Mouse (Mus musculus) liver, embryonic 11.5 days (tissue): ENCODE results near the gene Tmprss6. TPM values are rescaled to one million over a fixed set of nuclear protein-coding genes. Genes with fewer than 3 reads are reported as not detected.

Source experiments
- ATAC-seq: fragments of 200-750 bp; cut with Nextera tagmentation; replicated peaks from 2 replicates; pipeline ENCODE4 v1.8.0; 2017; ENCODE audit warnings: moderate number of reproducible peaks, mild to moderate bottlenecking, moderate TSS enrichment, moderate library complexity; ENCODE audit not compliant: low FRiP score
- DNase-seq: peaks from one replicate; pipeline ENCODE4 v3.0.0-alpha.2; 2017; ENCODE audit warnings: low spot score
- H3K27ac ChIP-seq: fragments of 300-500 bp; sonication (generic); 2 replicates; pipeline ENCODE4 v1.5.1; 2014; ENCODE audit warnings: mild to moderate bottlenecking, low read depth, low read length, control low read depth
- H3K27me3 ChIP-seq: fragments of 300-500 bp; sonication (generic); replicated peaks from 2 replicates; pipeline ENCODE4 v1.6.1; 2014; ENCODE audit warnings: low read length, mixed read lengths; ENCODE audit not compliant: control insufficient read depth, insufficient read depth
- H3K36me3 ChIP-seq: fragments of 300-500 bp; sonication (generic); 2 replicates; pipeline ENCODE4 v1.6.1; 2014; ENCODE audit warnings: mild to moderate bottlenecking, low read length, moderate library complexity, mixed read lengths; ENCODE audit not compliant: control insufficient read depth, insufficient read depth
- H3K4me1 ChIP-seq: fragments of 300-500 bp; sonication (generic); replicated peaks from 2 replicates; pipeline ENCODE4 v1.6.1; 2014; ENCODE audit warnings: low read length, mixed read lengths; ENCODE audit not compliant: control insufficient read depth, insufficient read depth
- H3K4me2 ChIP-seq: fragments of 300-500 bp; sonication (generic); 2 replicates; pipeline ENCODE4 v1.6.1; 2014; ENCODE audit warnings: mild to moderate bottlenecking, control low read depth, moderate library complexity
- H3K4me3 ChIP-seq: fragments of 300-500 bp; sonication (generic); 2 replicates; pipeline ENCODE4 v1.5.1; 2014; ENCODE audit warnings: low read depth, low read length, control low read depth
- H3K9ac ChIP-seq: fragments of 300-500 bp; sonication (generic); 2 replicates; pipeline ENCODE4 v1.6.1; 2014; ENCODE audit warnings: low read depth, low read length, control low read depth
- H3K9me3 ChIP-seq: fragments of 300-500 bp; sonication (generic); 2 replicates; pipeline ENCODE4 v1.6.1; 2016; ENCODE audit warnings: low read length, inconsistent platforms, mixed read lengths; ENCODE audit not compliant: control insufficient read depth
- WGBS: fragments of 180-500 bp; shearing (Covaris S2); extraction: QIAGEN DNeasy Blood & Tissue Kit; methylation state at CpG from one replicate; pipeline ENCODE4 v1.1.7; 2014; 5-methylcytosine and 5-hydroxymethylcytosine counted together
- polyA plus RNA-seq: library from polyadenylated mRNA; unstranded; fragments of >200 nt; fragmentation: Nextera tagmentation; extraction: Ambion mirVana; gene quantifications from 2 replicates; pipeline ENCODE4 v1.2.1, GENCODE M21; 2014

Gene Tmprss6
- polyA plus RNA-seq, 1 experiment from 2014 or later = 7.0 TPM

DNA sequence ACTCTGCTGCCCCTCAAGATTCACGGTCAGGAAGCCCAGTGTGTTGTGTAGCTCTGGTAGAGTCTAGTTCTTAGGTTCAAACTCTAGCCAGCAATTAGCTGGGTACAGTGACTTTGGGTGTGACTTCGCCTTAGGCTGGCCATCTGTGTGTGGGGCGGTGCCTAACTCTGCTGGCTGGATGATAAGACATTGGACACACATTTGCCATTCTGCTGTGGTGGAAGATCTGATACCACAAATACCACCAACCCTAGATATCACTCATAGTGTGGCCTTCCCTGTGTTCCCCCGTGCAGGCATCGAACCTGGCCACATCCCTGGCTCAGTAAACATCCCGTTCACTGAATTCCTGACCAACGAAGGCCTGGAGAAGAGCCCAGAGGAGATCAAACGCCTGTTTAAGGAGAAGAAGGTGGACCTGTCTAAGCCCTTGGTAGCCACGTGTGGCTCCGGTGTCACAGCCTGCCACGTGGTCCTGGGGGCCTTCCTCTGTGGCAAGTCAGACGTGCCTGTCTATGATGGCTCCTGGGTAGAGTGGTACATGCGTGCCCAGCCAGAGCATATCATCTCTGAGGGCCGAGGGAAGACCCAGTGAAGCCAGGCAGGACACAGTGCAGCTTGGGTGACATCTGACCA, 55.2 kb downstream of the Tmprss6 start:
- Histone ChIP-seq H3K9ac (peak overlapping the region; percentile 47), H3K4me3 (no peak overlapping the region), H3K9me3 (no peaks in the 10 kb centered on the region), H3K27me3 (peaks cover 28% of the 10 kb centered on the region), H3K4me2 (peak overlapping the region; percentile 46), H3K27ac (peak overlapping the region; percentile 87), H3K36me3 (no peaks in the 10 kb centered on the region), H3K4me1 (peaks cover 45% of the 10 kb centered on the region)
- DNase-seq (no peak), ATAC-seq (peak; percentile 94)
- 53% methylated on average over 14 of the region's 14 CpGs for WGBS

DNA sequence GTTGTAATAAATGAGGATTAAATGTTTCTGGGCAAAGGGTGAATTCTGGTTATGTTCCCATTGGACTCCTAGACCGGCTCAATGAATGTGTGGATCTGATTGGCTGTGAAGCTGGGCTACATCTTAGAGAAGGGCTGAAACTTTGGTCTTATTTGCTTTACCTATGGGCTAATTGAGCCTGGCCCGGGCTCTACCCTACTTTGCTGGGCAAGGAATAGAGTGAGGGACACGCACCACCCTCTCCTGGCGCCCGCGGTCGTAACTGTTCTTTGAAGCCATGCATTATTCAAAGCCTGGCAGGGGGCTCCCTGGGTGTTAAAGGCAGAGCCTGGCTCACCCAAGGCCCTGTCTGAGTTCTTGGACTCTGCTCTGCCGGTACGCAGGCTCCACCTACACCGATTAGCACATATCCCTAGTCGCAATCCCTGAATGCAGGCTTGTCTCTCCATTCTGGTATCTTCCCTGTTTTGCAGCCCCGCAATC, 58.8 kb downstream of the Tmprss6 start:
- Histone ChIP-seq H3K27me3 (peaks cover 28% of the 10 kb centered on the region), H3K9ac (peak overlapping the region; percentile 52), H3K4me3 (peak overlapping the region; percentile 34), H3K27ac (no peak overlapping the region), H3K36me3 (no peaks in the 10 kb centered on the region), H3K4me1 (peaks cover 63% of the 10 kb centered on the region), H3K4me2 (peak overlapping the region; percentile 64), H3K9me3 (no peaks in the 10 kb centered on the region)
- DNase-seq (no peak), ATAC-seq (no peak)
- WGBS = 25% methylated on average over 12 of the region's 12 CpGs

- under 1% methylated on average over 40 of the region's 40 CpGs for WGBS
These were observed 62.0 kb downstream of the Tmprss6 start, which contains the start of gene Mpst for GRCm38 (mm10) chr15:78406293-78406934. TSS of gene Mpst (plus strand) at chr15:78406416.

DNA sequence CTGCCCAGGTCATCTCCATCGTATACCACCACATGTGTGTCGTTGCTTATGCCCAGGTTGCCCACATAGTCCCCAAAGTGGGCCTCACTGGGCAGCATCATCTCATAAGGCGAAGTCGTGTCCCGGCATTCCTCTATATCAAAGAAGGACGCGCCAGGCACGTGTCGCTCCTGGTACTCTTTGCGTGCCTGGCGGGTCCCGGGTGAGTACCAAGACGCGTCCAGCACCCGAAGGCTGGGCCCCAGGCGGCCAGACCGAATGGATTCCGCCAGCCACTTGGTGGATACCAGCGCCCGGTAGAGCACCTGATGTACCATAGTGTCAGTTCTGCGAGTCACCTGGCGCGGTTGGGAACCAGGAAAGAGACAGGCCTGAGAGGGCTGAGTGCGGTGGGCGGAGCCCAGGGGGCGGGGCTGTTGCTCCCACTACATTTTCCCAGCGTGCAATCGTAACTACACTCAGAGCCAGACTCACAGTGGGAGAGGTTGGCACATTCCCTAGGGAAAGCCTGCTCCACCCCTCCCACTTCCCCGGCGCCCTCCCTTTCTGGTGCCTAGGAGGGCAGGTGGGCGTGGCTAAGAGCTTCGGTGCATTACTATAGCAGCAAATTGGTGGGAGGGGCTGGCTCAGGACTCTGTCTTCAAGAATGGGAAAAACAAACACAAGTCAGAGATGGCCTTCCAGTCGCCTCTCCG, 62.8 kb downstream of the Tmprss6 start, which contains the start of gene Tst:
Gene Tst (minus strand): TSS at position 391 of the 695 bp plus-strand sequence.
- peaks cover 52% of the 10 kb centered on the region for H3K4me1 ChIP-seq
- ATAC-seq = peak; percentile 68
- peak within 1 kb of the TSS; percentile 78 for H3K4me3 ChIP-seq

More at GRCm38 (mm10) chr15:78406293-78406934, 62.0 kb downstream of the Tmprss6 start, which contains the start of gene Mpst:
- Histone ChIP-seq H3K27me3 (peaks cover 28% of the 10 kb centered on the region), H3K4me2 (peak within 1 kb of the TSS; percentile 92), H3K27ac (peak within 1 kb of the TSS; percentile 98), H3K9me3 (no peaks in the 10 kb centered on the region), H3K9ac (peak within 1 kb of the TSS; percentile 86), H3K4me1 (peaks cover 57% of the 10 kb centered on the region), H3K4me3 (peak within 1 kb of the TSS; percentile 78), H3K36me3 (no peaks in the 10 kb centered on the region)
- ATAC-seq (peak; percentile 87), DNase-seq (peak; percentile 88)

DNA sequence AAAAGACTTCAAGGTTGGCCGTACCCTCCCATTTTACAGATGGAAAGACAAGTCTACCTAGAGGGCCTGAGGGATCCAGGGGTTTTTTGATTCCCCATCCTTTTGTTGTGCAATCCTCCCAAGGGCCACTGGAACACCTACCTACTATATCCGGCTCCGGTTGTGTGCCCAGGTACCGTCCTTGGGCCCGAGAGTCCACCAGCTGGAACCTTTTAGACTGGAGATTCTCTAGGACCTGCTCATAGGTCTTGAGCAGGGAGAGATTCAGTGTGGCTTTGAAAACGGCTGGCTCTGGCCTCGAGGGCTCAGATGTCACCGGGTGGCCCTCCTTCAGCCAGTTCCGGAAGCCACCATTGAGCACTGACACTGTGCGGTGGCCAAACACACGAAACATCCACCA, 63.3 kb downstream of the Tmprss6 start:
- peak overlapping the region; percentile 78 for H3K4me3 ChIP-seq
- H3K4me2 ChIP-seq = peak overlapping the region; percentile 92
- H3K27ac ChIP-seq = peak overlapping the region; percentile 98
- H3K4me1 ChIP-seq = peaks cover 47% of the 10 kb centered on the region
- no peaks in the 10 kb centered on the region for H3K36me3 ChIP-seq
- no peaks in the 10 kb centered on the region for H3K9me3 ChIP-seq
- peaks cover 14% of the 10 kb centered on the region for H3K27me3 ChIP-seq
- DNase-seq (no peak), ATAC-seq (no peak)
- H3K9ac ChIP-seq = peak overlapping the region; percentile 86
- WGBS = 52% methylated on average over 11 of the region's 11 CpGs

More for the DNA sequence above, 62.8 kb downstream of the Tmprss6 start, which contains the start of gene Tst:
- Histone ChIP-seq H3K27me3 (peaks cover 20% of the 10 kb centered on the region), H3K9ac (peak within 1 kb of the TSS; percentile 86), H3K36me3 (no peaks in the 10 kb centered on the region), H3K9me3 (no peaks in the 10 kb centered on the region), H3K27ac (peak within 1 kb of the TSS; percentile 98), H3K4me2 (peak within 1 kb of the TSS; percentile 92)
- DNase-seq = peak; percentile 81
- WGBS = 3% methylated on average over 34 of the region's 34 CpGs

DNA sequence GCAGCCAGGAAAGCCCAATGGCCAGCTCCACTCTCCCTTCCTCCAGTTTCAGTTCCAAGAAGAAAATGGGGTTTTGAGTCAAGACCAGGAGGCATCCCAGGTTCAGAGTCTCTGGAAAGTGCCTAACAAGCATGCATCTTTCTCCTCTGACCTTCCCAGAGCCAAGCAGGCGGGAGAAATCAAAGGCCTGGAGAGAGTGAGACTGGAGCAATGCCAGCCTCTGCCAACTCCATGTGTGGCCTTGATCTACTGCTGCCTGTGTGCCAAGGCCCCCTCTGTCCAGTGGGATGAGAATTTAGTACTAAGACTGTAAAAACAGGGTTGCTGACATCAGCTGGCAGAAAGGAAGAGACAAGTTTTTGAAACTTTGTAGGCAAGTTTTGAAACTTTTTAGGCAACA, 64.5 kb downstream of the Tmprss6 start:
- peak overlapping the region; percentile 92 for H3K4me2 ChIP-seq
- ATAC-seq (no peak), DNase-seq (no peak)
- 62% methylated on average over 1 of the region's 1 CpGs for WGBS
- H3K9ac ChIP-seq = peak overlapping the region; percentile 38
- H3K9me3 ChIP-seq = no peaks in the 10 kb centered on the region
- H3K27me3 ChIP-seq = peaks cover 3% of the 10 kb centered on the region
- H3K4me1 ChIP-seq = peaks cover 37% of the 10 kb centered on the region
- H3K27ac ChIP-seq = peak overlapping the region; percentile 60
- no peaks in the 10 kb centered on the region for H3K36me3 ChIP-seq
- peak overlapping the region; percentile 18 for H3K4me3 ChIP-seq

DNA sequence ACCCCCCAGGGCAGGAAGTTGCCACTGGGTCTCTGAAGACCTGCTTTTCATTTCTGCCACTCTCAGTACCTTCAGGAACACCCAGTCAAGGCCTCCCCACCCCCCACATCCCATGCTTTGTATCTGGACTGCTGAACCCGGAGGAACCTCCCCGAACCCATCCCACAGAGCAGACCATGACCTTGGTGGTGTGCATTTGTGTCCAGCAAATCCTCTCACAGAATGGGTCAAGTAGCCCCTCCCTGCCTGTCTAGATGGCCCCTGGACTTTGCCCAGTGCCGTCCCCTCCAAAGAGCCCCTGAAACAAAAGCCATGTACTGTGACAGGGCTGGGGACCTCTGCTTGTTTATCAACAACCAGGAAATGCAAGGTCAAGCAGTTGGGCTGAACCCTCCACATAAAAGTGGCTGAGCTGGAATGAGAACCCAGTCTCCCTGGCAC, 65.1 kb downstream of the Tmprss6 start:
- Histone ChIP-seq H3K9me3 (no peaks in the 10 kb centered on the region), H3K4me3 (peak overlapping the region; percentile 18), H3K36me3 (no peaks in the 10 kb centered on the region), H3K9ac (peak overlapping the region; percentile 38), H3K4me1 (peaks cover 37% of the 10 kb centered on the region), H3K27me3 (no peaks in the 10 kb centered on the region), H3K27ac (peak overlapping the region; percentile 60), H3K4me2 (peak overlapping the region; percentile 92)
- DNase-seq (peak; percentile 44), ATAC-seq (no peak)
- 51% methylated on average over 3 of the region's 3 CpGs for WGBS

GRCm38 (mm10) chr15:78402423-78402822, 66.0 kb downstream of the Tmprss6 start:
- H3K9me3 ChIP-seq = no peaks in the 10 kb centered on the region
- H3K4me1 ChIP-seq = peaks cover 32% of the 10 kb centered on the region
- H3K4me3 ChIP-seq = no peak overlapping the region
- H3K9ac ChIP-seq = peak overlapping the region; percentile 37
- no peaks in the 10 kb centered on the region for H3K27me3 ChIP-seq
- DNase-seq (no peak), ATAC-seq (no peak)
- H3K27ac ChIP-seq = peak overlapping the region; percentile 60
- H3K4me2 ChIP-seq = peak overlapping the region; percentile 92
- H3K36me3 ChIP-seq = no peaks in the 10 kb centered on the region
- WGBS = 78% methylated on average over 7 of the region's 7 CpGs
